Mouse (Mus musculus) spleen, adult 18-20 months (tissue): ENCODE results near the gene Bves.
A peak's percentile ranks its signal among the peaks of the same experiment; 100 is the strongest.

Source experiments
- DNase-seq, 2 experiments: peaks; one replicate each; pipeline ENCODE4 v3.0.0; 2022; ENCODE audit warnings: mixed read lengths in 2 of 2

Bves gene

DNA sequence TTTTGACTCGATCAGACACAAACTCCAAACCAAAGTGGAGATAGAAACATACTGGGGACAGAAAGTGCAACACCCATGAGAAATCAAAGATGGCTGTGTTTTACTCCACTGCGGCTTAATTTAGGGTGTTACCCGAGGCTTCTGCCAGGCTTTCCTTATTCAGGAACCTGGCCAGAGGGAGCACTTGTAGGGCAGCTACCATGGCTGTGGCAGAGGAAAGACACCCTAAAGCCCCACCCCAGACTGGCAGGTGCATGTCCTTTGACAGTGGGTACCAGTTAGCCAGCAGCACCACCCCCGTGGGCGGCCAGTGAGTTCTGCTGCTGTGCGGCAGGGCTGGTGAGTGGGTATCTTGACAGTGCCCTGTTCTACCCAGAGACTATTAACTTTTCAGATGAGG is 20.5 kb downstream of the Bves start:
- no peak for DNase-seq

DNA sequence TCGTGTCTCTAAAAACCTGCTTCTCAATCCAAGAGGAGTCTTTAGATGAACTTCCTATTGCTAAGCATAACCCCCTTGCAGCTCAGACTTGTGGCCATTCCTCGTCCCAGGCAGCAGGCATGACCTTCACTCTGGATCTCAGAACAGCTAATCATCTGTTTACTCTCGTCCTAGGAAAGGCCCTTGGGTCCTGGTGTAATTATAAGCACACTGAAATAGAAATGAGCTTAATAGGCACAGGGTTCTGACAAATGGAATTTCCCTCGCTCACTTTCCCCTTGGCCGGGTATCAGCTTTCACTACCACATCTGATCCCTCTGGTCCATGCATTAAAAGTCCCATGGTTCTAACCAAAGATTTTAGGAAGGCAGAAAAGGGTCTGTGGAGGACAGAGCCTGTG is 27.8 kb downstream of the Bves start:
- DNase-seq: no peak

DNA sequence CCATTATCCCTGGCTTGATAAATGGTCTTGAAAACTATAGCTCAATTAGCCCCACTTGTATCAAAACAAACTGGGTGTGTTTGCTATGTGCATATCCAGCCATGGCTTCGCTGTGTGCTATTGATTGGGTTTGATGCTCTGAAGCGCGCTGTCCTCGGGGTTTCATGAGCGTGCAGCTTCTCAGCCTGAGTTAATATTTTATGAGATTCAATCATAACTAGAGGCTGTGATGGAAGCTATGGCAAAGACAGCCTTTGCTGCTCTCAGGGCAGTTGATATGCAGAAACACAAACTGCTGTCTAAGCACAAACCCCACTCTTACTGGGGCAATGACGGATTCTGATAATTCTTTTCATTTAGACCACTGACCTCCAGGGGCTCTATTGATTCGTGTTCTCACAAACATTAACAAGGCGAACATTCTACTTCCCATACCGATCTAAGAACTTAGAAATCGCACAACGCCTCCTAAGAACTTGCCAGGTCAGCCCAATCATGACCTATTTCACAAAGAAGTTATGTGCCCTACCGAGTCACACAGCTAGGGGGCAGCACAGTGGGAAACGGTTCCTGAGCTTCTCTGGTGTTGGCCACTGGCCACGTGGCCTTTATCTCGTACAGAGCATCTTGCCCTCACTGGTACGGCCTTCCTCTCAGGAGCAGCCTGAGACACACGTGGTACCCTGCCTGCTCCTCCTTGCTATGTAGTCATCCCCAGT is 31.6 kb downstream of the Bves start:
- no peak for DNase-seq

DNA sequence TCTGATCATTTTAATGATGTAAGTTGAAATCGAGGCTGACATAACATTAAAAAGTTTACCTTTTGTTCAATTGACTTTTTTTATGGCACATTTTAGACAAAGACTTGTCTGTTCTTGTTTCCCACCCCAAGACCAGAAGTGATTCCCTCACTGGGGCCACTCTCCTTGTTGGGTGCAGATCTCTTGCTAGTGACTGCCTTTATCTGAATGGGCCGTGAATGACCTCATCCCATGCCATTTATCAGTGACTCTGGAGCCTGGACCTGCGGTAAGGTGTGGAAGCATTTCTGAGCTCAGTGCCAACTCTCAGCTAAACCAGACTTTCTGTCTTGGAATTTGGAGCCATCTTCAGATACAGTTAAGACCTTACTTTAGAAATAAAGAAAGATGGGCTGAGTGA is 34.1 kb downstream of the Bves start:
- no peak for DNase-seq

DNA sequence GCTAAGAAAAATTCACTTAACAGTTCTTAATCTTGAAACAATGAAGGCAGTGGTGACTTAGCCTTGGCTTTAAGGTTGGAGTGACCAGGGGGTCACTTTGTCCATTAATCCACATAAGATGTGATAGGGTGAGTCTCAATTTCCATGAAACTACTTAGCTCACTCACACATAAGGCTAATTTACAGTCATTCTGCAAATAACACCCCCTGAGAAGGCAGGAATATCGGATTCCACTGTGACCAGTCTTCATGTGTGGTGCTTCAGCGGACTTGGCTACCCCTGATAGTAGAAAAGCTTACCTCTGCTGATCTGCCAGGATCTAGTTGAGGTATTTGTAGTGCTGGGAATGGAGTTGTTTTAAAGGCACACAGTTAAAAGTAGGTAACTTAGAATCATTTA is 35.0 kb downstream of the Bves start:
- DNase-seq: no peak

DNA sequence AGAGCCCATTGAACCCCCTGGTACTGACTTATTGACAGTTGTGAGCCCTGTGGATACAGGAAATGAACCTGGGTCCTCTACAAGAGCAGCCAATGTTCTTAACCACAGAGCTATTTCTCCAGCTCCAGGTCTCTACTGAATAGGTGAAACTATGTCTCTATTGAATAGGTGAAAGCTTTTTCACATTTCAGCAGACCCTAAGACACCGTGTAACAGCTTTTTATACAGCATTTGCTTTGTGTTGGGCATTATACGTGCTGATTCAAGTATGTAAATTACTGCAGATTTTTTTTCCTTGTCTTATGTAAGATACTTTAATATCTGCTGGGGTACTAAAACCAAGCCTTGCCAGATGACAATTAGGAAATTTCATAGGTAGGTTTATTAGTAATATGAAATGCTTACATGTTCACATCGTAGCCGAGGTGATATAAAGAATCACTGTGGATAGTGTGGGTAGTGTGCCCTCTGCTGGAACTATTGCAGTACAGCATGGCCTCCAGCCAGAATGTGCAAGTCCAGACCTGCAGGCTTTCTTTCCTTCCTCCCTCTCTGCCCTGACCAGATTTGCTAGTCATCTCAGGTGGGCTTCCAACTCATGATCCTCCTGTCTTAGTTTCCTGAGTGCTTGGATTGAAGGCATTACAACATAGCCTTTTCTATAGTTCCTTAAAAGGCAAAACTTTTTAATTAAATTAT is 37.6 kb downstream of the Bves start:
- DNase-seq: peak in 1 of 2 experiments; percentile 24

DNA sequence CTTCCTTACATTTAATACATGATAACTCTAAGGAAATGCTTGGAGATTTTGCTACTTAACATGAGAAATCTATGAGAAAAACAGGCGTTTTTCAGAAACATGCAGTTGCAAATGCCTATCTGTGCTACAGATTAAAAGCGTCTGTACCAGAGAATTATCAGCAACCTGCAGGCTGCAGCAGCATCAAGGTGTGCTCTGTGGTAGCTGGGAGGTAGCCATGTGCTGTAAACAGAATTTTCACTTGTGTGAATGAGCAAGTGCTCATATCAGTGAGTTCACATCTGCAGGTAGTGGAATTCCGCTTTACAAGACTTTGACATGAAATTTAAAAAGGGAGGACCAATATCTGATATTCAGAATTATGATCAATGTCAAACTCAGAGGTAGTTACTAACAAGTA is 42.7 kb downstream of the Bves start:
- no peak for DNase-seq

DNA sequence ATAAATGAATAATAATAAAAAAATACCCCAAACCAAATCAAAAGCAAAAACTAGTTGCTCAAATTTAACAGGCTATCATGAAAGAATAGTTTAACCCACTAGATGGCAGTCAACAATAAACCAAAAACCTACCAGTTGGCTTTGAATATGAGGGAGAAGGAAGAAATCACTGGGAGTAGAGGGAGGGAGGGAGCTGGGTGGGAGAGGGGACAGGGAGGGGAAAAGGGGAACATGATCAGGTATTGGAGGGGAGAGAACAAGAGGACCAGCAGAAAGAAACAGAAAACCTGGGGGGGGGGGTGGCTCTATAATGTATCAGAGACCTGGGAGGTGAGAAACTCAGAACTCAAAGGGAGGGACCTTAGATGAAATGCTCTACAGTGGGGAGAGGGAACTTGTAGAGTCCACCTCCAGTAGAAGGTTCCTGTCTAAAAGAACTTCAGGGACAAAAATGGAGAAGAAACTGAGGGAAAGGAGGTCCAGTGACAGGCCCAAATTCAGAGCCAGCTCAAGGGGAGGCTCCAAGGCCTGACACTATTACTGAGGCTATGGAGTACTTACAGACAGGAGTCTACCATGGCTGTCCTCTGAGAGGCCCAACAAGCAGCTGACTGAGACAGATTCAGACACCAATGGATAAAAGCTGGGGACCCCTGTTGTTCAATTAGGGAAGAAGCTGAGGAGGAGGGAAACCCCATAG is 46.5 kb downstream of the Bves start:
- DNase-seq: no peak

DNA sequence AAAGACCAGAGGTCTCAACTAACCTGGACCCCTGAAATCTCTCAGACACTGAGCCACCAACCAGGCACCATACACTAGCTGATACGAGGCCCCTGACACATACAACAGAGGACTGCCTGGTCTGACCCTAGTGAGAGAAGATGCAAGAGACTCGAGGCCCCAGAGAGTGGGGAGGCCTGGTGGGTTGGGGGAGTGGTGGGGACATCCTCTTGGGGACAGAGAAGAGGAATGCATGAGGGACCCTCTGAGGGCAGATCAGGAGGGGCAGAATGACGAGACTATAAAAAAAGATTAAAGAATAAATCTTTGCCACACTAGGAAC is 47.0 kb downstream of the Bves start:
- DNase-seq: no peak

DNA sequence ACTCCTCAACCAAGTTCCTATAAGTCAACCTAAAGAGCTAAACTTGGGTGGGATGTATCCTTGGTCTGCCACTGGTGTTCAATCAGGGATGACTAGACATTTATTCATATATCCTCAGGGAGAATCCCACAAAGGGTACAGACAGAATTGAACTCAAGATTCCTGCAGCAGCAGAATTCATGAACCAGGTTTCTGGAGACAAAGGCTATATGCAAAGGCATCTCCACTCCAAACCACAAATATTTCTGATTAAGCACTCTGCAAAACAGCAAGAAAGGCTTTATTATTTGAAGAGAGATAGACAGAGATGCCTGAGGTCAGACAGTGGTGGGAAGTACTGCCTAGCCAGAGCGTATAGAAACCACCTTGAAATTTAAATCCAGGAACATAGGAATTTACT is 62.6 kb downstream of the Bves start:
- no peak for DNase-seq

DNA sequence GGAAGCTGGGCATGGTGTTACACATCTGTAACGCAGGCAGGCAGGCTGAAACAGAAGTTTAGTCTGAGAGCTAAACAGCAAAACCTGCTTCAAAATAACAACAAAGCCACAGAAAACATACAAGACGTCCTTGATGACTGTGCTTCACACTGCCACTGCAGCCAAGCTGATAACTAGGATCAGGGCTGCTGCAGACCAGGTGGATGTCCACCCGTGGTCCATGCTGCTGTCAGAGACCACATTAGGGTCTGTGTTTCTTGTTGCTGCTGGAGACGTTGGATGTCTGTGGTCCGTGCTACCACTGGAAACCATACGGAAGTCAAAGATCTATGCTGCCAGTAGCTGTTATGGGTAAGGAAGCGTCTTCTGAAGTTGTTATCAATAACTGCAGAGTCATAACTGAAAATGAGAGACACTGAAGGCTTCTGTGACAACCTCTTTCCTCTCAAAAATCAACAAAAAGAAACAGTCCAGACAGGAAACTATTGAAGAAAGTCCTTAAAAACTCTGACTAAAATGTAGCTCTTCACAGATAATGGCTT is 64.2 kb downstream of the Bves start:
- no peak for DNase-seq

DNA sequence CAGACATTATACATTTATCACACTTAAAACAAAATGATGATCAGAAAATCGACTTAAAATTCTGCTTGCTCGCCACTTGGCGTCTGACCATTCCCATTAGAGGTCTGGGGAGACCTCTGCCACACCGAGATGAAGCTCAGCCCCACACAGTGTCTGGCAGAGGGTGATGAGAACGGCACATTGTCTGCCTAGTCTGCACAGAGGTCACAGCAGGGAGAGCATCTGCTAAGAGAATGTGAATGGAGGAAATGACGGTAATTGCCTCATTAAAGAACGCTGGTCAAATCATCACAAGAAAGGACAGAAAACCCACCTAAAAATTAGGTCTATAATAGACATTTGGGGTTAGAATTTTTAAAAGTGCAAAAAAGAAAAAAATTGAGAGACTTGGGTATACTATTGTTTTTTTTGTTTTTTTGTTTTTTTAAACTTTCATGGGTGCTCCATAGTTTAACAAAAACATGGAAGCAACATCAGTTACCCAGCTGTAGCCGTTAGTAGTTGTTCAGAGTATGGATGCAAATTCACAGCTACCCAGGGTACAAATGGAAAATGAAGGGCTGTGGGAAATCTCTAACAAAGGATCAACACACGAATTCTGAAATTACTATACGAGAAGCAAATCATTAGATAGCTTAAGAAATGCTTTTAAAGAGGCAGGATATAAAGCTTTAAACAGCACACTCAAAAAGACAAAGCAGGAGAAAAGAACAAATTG is 75.2 kb downstream of the Bves start:
- no peak for DNase-seq

DNA sequence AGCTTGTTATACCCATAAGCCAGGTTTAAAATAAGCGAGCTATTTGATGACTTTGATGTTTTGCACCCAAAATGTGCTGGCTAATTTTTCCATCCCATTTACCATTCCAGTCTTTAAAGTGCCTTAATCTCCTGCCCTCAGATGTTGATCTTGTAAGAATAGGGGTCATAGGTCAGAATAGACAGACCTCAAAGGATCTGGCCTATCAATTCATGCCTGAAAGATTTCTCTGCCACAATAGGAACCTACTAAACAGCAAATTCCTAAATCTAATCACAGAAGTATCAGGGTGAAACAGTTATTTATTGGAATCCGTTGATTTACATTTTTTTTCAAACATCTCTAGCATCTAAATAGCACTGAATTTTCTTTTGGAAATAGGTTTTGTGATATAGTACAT is 76.2 kb downstream of the Bves start:
- DNase-seq: no peak

DNA sequence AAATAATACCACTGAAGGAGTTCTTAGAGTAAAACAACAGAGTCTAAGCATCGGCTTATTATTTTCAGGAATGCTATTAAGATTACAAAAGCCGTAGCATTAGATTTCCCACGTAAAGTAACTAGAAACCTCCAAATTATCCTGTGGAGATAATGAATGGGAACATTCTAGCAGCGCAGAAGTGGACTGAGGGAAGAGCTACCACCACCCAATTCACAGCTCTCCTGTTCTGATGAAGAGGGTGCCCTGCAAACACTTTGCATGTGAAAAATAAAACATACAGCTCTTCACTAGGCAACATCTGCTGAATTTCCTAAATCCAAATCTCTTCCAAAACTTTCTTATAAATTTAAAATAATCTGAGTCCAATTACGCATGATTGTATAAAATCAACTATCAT is 76.6 kb downstream of the Bves start:
- no peak for DNase-seq
